Mouse (Mus musculus) MEL-GATA-1-ER (cell line): Measurements from ENCODE around the gene Fndc3b.

Experiments used
- DNase-seq: peaks from one replicate; pipeline ENCODE4 v3.0.0-alpha.2; 2012; ENCODE audit warnings: low read depth; ENCODE audit errors: extremely low read depth

Fndc3b gene

GRCm38 (mm10) chr3:27593485-27594138 is 117.5 kb downstream of the Fndc3b start:
- no peak for DNase-seq

DNA sequence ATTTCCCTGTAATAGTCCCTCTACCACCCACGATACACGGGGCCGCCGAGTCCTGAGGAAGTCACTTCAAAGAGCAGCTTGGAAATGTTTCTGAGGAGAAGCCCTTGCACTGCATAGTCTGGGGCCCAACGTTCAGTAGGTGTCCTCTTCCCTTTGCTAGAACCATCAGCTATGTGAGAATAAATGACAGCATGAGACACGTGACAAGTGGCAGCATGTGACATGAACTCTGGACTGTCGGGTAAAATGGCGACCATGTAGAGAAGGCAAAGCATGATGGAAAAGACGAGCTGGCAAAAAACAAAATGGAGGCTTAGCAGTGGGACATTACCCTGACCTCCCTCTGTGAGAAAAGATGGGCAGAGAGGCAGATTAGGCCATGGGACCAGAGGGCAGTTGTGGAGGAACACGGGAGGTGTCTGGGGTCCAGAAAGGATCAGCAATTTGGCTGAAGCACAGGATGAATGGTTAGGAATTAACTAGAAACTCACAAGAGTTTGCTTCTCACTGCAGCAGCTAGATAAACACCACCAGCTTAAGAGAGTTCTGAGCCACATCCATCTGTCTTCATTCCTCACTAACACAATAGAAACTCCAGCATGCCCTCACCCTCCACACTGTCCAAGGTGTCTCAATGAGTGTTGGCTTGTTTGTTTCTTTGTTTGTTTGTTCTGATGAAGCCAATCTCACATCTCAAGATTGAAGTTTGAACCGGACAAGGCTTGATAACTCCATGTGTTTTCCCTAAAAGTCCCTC is 118.2 kb downstream of the Fndc3b start:
- DNase-seq, result no peak

- no peak for DNase-seq
Observed at GRCm38 (mm10) chr3:27590823-27591222, 120.3 kb downstream of the Fndc3b start.

DNA sequence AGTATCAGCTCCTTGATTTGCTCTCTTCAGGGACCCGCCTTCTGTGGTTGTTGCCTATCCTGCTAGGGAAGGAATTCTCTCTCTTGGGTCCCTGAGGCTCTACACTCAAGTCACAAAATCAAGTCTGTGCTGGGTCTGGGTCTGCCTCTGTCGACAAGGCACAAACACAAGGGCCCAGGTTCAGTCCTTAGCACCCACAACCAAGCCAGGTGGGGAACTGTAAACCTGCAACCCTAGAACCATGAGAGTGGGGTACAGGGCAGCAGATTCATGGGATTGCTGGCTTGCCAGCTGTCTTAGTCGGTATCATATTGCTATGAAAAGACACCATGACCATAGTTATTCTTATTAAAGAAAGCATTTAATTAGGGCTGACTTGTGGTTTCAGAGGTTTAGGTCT is 121.8 kb downstream of the Fndc3b start:
- DNase-seq, result no peak

DNA sequence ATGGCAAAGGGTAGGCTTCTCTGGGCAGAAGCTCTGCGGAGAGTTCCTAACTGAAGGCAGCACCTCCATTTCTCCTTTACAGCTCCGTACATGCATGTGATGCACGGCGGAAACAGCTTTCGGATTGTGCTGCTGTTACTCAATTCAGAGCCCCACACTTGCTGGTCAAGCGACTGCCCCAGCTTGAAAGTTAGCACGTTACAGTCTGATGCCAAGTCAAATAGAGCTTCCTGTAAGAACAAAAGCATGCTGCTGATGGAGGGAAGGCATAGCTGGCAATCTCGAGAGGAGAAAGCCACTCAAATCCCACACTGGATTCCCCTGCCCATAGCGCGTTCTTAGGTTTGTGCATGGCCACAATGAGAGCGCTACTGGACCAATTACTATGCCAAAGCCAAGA is 122.5 kb downstream of the Fndc3b start:
- no peak for DNase-seq

DNA sequence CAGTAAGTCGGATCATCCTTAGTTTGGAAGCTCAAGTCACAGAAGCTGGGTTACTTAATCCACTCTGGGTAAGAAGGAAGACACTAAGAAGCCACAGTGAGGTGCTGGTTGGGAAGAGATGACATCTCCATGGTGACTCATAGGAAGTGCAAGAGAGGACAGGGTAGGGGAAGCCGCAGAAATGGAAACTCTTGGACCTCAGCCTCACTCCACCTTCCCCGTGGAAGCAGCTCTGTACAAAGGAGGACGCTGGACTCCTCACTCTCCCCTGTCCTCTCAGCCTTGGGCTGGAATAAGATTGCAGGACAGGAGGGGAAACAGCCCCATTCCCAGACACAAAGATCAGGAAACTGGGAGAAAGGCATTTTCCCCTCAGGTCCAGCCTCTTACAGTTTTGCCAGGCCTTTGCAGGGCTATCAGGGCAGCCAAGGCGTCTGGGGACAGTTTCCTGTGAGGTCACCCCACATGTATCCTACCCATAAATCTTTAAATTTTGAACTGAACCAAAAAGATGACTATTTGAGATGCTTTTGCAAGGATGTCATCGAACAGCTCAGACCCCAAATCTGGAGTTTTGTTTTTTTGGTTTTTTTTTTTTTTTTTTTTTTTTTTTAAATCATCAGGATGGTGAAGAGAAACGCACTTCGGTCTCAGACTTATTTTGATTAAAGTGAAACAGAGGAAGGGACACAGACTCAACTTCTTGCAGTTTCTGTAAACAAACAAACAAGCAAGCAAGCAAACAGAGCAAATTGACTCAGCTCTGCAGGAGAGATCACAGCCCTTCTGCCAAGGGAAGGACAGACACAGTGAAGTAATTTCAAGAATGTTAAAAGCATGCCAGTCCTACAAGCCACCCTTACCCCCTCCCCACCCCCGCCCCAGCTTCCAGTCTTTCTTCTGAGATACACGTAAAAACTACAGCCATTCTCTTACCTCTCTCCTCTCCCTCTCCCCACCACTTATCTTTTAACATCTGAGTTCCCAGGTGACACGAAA is 126.2 kb downstream of the Fndc3b start:
- DNase-seq, result no peak

GRCm38 (mm10) chr3:27581931-27582840 is 128.9 kb downstream of the Fndc3b start:
- DNase-seq, result no peak

DNA sequence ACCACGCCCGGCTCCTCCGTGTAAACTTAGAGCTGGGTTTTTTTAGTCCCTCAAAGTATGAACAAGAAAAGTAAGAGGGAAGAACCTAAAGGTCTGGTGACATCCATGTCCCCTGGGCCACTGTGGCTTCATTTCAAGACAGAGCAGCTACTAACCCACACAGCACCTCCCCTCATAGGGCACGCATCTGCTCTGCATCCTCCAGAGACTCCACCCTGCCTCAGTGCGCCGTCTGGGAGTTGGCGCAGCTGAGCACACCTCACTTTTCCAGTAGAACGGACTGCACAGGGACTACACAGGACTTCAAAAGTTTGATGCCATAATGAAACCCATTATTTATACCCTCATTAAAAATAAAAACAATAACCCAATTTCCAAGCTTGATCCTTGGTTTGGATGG is 130.2 kb downstream of the Fndc3b start:
- no peak for DNase-seq

GRCm38 (mm10) chr3:27579894-27580613 is 131.1 kb downstream of the Fndc3b start:
- no peak for DNase-seq

GRCm38 (mm10) chr3:27579229-27579628 is 131.9 kb downstream of the Fndc3b start:
- DNase-seq, result no peak

- DNase-seq, result no peak
Observed at GRCm38 (mm10) chr3:27577349-27578025, 133.6 kb downstream of the Fndc3b start.

- DNase-seq, result no peak
Observed at GRCm38 (mm10) chr3:27574241-27574640, 136.9 kb downstream of the Fndc3b start.

GRCm38 (mm10) chr3:27573458-27573857 is 137.6 kb downstream of the Fndc3b start:
- DNase-seq, result no peak

- no peak for DNase-seq
Observed at GRCm38 (mm10) chr3:27572305-27572704, 138.8 kb downstream of the Fndc3b start.

DNA sequence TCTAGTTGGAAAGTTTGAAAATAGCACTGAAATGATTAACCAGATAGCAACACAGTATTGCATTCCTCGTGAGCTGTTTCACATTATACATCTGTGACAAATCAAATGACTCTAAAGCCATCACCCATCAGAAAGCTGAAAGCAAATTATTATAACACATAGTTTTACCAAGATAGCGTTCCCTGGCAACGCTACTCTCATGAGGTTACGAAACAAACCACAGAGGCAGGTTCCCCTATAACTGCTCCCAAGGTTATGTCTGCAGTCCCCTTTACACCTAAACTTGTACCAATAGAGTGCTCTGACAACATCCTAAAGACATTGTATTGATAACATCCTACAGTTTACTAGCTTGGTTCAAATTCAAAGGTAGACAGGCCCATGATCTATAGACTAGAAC is 145.8 kb downstream of the Fndc3b start:
- no peak for DNase-seq

GRCm38 (mm10) chr3:27563047-27563624 is 148.0 kb downstream of the Fndc3b start:
- DNase-seq, result no peak

- no peak for DNase-seq
Observed at GRCm38 (mm10) chr3:27562476-27562875, 148.6 kb downstream of the Fndc3b start.

DNA sequence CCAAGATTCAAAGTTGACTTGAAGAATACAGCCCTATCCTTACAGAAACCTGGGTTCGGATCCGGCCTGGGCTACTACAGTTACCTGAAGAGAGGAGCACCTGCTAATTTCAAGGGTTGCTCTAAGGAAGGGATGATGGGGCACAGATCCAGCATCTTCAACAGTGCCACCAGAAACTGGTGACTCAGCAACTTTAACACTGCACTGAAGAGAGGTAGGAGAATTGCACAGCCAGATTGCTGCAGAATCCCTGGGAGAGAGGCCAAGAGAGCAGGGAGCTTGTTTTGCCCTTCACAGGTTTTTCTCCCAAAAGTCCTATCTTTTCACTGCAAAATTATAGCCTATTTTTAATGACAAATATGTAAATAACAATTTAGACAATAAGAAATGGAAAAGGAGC is 149.2 kb downstream of the Fndc3b start:
- DNase-seq, result no peak

GRCm38 (mm10) chr3:27559316-27559715 is 151.8 kb downstream of the Fndc3b start:
- DNase-seq, result no peak
